Mouse (Mus musculus): ENCODE measurements around the gene Zcchc12.

GRCm38 (mm10) chrX:36156677-36157076, 39.0 kb upstream of the Zcchc12 start:
- TF ChIP-seq POLR2A (IDR thresholded peaks at IDR 0.05; ENCODE audit: insufficient read length, low read depth) (no peak), E2F4 (IDR thresholded peaks at IDR 0.05; ENCODE audit: insufficient read depth) (no peak), MYOG (IDR thresholded peaks at IDR 0.05; ENCODE audit: control insufficient read depth in 1 of 3, insufficient read depth in 1 of 3, insufficient read length in 2 of 3, low read depth in 2 of 3) (no peak), MAX (IDR thresholded peaks at IDR 0.05; ENCODE audit: low read depth) (no peak), CEBPB (IDR thresholded peaks at IDR 0.05; ENCODE audit: insufficient read depth, poor library complexity, severe bottlenecking) (no peak), TCF12 (IDR thresholded peaks at IDR 0.05; ENCODE audit: insufficient read depth, poor library complexity, severe bottlenecking) (no peak), TCF3 (IDR thresholded peaks at IDR 0.05; ENCODE audit: insufficient read length, low read depth) (no peak)

All from myocyte (in vitro differentiated cells).